Mouse (Mus musculus) forebrain, embryonic 16.5 days (tissue): ENCODE results near the gene Gpr83. TPM values are rescaled to one million over a fixed set of nuclear protein-coding genes. Genes with fewer than 3 reads are reported as not detected.

Source experiments
- ATAC-seq: fragments of 200-750 bp; cut with Nextera tagmentation; 2 replicates; pipeline ENCODE4 v1.8.0; 2017; ENCODE audit warnings: mild to moderate bottlenecking, moderate library complexity
- H3K27ac ChIP-seq: fragments of 300-500 bp; sonication (generic); 2 replicates; pipeline ENCODE4 v1.5.1; 2014; ENCODE audit warnings: low read length, control low read depth
- H3K27me3 ChIP-seq: fragments of 300-500 bp; sonication (generic); replicated peaks from 2 replicates; pipeline ENCODE4 v1.6.1; 2014; ENCODE audit warnings: low read length; ENCODE audit not compliant: control insufficient read depth, insufficient read depth
- H3K36me3 ChIP-seq: fragments of 300-500 bp; sonication (generic); 2 replicates; pipeline ENCODE4 v1.6.1; 2014; ENCODE audit not compliant: control insufficient read depth, insufficient read depth
- H3K4me1 ChIP-seq: fragments of 300-500 bp; sonication (generic); replicated peaks from 2 replicates; pipeline ENCODE4 v1.6.1; 2014; ENCODE audit warnings: low read length; ENCODE audit not compliant: control insufficient read depth, insufficient read depth
- H3K4me2 ChIP-seq: fragments of 300-500 bp; sonication (generic); 2 replicates; pipeline ENCODE4 v1.6.1; 2014; ENCODE audit warnings: mild to moderate bottlenecking, low read length, control low read depth
- H3K4me3 ChIP-seq: fragments of 300-500 bp; sonication (generic); replicated peaks from 2 replicates; pipeline ENCODE4 v1.5.1; 2014; ENCODE audit warnings: mild to moderate bottlenecking, low read length, control low read depth
- H3K9ac ChIP-seq: fragments of 300-500 bp; sonication (generic); replicated peaks from 2 replicates; pipeline ENCODE4 v1.6.1; 2014; ENCODE audit warnings: low read depth, low read length, control low read depth
- H3K9me3 ChIP-seq: fragments of 300-500 bp; sonication (generic); 2 replicates; pipeline ENCODE4 v1.6.1; 2016; ENCODE audit warnings: low read length; ENCODE audit not compliant: control insufficient read depth
- WGBS: fragments of 180-500 bp; shearing (Covaris S2); extraction: QIAGEN DNeasy Blood & Tissue Kit; methylation state at CpG from one replicate; pipeline ENCODE4 v1.1.7; 2014; 5-methylcytosine and 5-hydroxymethylcytosine counted together
- polyA plus RNA-seq: library from polyadenylated mRNA; unstranded; fragments of >200 nt; fragmentation: Nextera tagmentation; extraction: Ambion mirVana; gene quantifications from 2 replicates; pipeline ENCODE4 v1.2.1, GENCODE M21; 2015

Gene Gpr83
- polyA plus RNA-seq, 1 experiment from 2014 or later, result 2.0 TPM

- Histone ChIP-seq H3K36me3 (no peaks in the 10 kb centered on the region), H3K9me3 (no peaks in the 10 kb centered on the region), H3K9ac (no peak overlapping the region), H3K27ac (no peak overlapping the region), H3K27me3 (no peaks in the 10 kb centered on the region), H3K4me3 (no peak overlapping the region), H3K4me1 (no peaks in the 10 kb centered on the region), H3K4me2 (no peak overlapping the region)
- WGBS, result 81% methylated on average over 4 of the region's 4 CpGs
- ATAC-seq, result no peak
Measured at GRCm38 (mm10) chr9:14884641-14885040, 24.6 kb downstream of the Gpr83 start.

- no peaks in the 10 kb centered on the region for H3K36me3 ChIP-seq
- no peaks in the 10 kb centered on the region for H3K27me3 ChIP-seq
- H3K4me1 ChIP-seq, result no peaks in the 10 kb centered on the region
- H3K9me3 ChIP-seq, result no peaks in the 10 kb centered on the region
- ATAC-seq, result no peak
- H3K4me3 ChIP-seq, result no peak overlapping the region
- no peak overlapping the region for H3K9ac ChIP-seq
- H3K27ac ChIP-seq, result no peak overlapping the region
- H3K4me2 ChIP-seq, result no peak overlapping the region
Measured at GRCm38 (mm10) chr9:14885151-14885550, 25.1 kb downstream of the Gpr83 start.

- no peak overlapping the region for H3K9ac ChIP-seq
- WGBS, result 87% methylated on average over 1 of the region's 1 CpGs
- ATAC-seq, result no peak
Measured at GRCm38 (mm10) chr9:14885954-14886353, 25.9 kb downstream of the Gpr83 start.

GRCm38 (mm10) chr9:14887787-14888382, 27.9 kb downstream of the Gpr83 start:
- no peak overlapping the region for H3K9ac ChIP-seq
- ATAC-seq, result no peak
- H3K27ac ChIP-seq, result no peak overlapping the region
- no peaks in the 10 kb centered on the region for H3K27me3 ChIP-seq
- H3K9me3 ChIP-seq, result no peaks in the 10 kb centered on the region
- no peak overlapping the region for H3K4me2 ChIP-seq
- 82% methylated on average over 6 of the region's 6 CpGs for WGBS
- H3K4me1 ChIP-seq, result peaks cover 4% of the 10 kb centered on the region; the same call in 1 of the 2 replicates
- H3K4me3 ChIP-seq, result no peak overlapping the region
- H3K36me3 ChIP-seq, result no peaks in the 10 kb centered on the region

More at GRCm38 (mm10) chr9:14885954-14886353, 25.9 kb downstream of the Gpr83 start:
- no peak overlapping the region for H3K27ac ChIP-seq
- H3K4me2 ChIP-seq, result no peak overlapping the region
- H3K36me3 ChIP-seq, result no peaks in the 10 kb centered on the region
- peaks cover 4% of the 10 kb centered on the region; the same call in 1 of the 2 replicates for H3K4me1 ChIP-seq
- H3K4me3 ChIP-seq, result no peak overlapping the region
- H3K9me3 ChIP-seq, result no peaks in the 10 kb centered on the region
- H3K27me3 ChIP-seq, result no peaks in the 10 kb centered on the region

- no peak overlapping the region for H3K9ac ChIP-seq
- 75% methylated on average over 6 of the region's 6 CpGs for WGBS
- no peak overlapping the region for H3K4me3 ChIP-seq
- peaks cover 4% of the 10 kb centered on the region; the same call in 1 of the 2 replicates for H3K4me1 ChIP-seq
- H3K27ac ChIP-seq, result no peak overlapping the region
- H3K4me2 ChIP-seq, result no peak overlapping the region
- no peaks in the 10 kb centered on the region for H3K9me3 ChIP-seq
- no peaks in the 10 kb centered on the region for H3K36me3 ChIP-seq
- no peak for ATAC-seq
- H3K27me3 ChIP-seq, result no peaks in the 10 kb centered on the region
Measured at GRCm38 (mm10) chr9:14888671-14889070, 28.7 kb downstream of the Gpr83 start.

- no peaks in the 10 kb centered on the region for H3K36me3 ChIP-seq
- peak; percentile 30 for ATAC-seq
- WGBS, result 30% methylated on average over 3 of the region's 3 CpGs
- no peak overlapping the region for H3K4me2 ChIP-seq
- no peaks in the 10 kb centered on the region for H3K27me3 ChIP-seq
- no peak overlapping the region for H3K4me3 ChIP-seq
- no peak overlapping the region for H3K27ac ChIP-seq
- peaks cover 4% of the 10 kb centered on the region; the same call in 1 of the 2 replicates for H3K4me1 ChIP-seq
- no peaks in the 10 kb centered on the region for H3K9me3 ChIP-seq
- no peak overlapping the region for H3K9ac ChIP-seq
Measured at GRCm38 (mm10) chr9:14890699-14891098, 30.7 kb downstream of the Gpr83 start.

GRCm38 (mm10) chr9:14891891-14892290, 31.9 kb downstream of the Gpr83 start:
- no peak overlapping the region for H3K9ac ChIP-seq
- no peaks in the 10 kb centered on the region for H3K27me3 ChIP-seq
- 67% methylated on average over 5 of the region's 5 CpGs for WGBS
- peaks cover 4% of the 10 kb centered on the region; the same call in 1 of the 2 replicates for H3K4me1 ChIP-seq
- no peak overlapping the region for H3K4me2 ChIP-seq
- H3K36me3 ChIP-seq, result no peaks in the 10 kb centered on the region
- no peak for ATAC-seq
- no peak overlapping the region for H3K27ac ChIP-seq
- H3K4me3 ChIP-seq, result no peak overlapping the region
- no peaks in the 10 kb centered on the region for H3K9me3 ChIP-seq

GRCm38 (mm10) chr9:14893388-14893787, 33.4 kb downstream of the Gpr83 start:
- Histone ChIP-seq H3K36me3 (no peaks in the 10 kb centered on the region), H3K4me3 (no peak overlapping the region), H3K4me2 (no peak overlapping the region), H3K9ac (no peak overlapping the region), H3K4me1 (peaks cover 4% of the 10 kb centered on the region; the same call in 1 of the 2 replicates), H3K9me3 (no peaks in the 10 kb centered on the region), H3K27me3 (no peaks in the 10 kb centered on the region), H3K27ac (no peak overlapping the region)
- no peak for ATAC-seq
- WGBS, result 93% methylated on average over 9 of the region's 9 CpGs

GRCm38 (mm10) chr9:14894628-14895027, 34.6 kb downstream of the Gpr83 start:
- WGBS, result 82% methylated on average over 3 of the region's 3 CpGs
- no peak overlapping the region for H3K9ac ChIP-seq

More at GRCm38 (mm10) chr9:14894628-14895027, 34.6 kb downstream of the Gpr83 start:
- Histone ChIP-seq H3K4me1 (peaks cover 4% of the 10 kb centered on the region; the same call in 1 of the 2 replicates), H3K9me3 (no peaks in the 10 kb centered on the region), H3K27me3 (no peaks in the 10 kb centered on the region), H3K4me2 (no peak overlapping the region), H3K27ac (no peak overlapping the region), H3K36me3 (no peaks in the 10 kb centered on the region), H3K4me3 (no peak overlapping the region)
- no peak for ATAC-seq
